9 mouse cellular contexts compared by ENCODE assay signal in genomic region chr5:120467026-120467425, GRCm38 (mm10). TPM values are rescaled to one million over a fixed set of nuclear protein-coding genes. Genes with fewer than 3 reads are reported as not detected.
DNase-seq lines count a peak whose midpoint lies in the region; ATAC-seq and TF ChIP-seq lines count a peak whose summit lies in the region.
"Had no signal": no experiment of that assay in that cellular context is flagged by ENCODE, and none has a peak within 500 bp of the region (broad histone marks: within the 10 kb centered on the region; RNA-seq: fewer than 3 reads in every experiment).

No protein-coding gene starts in this region.

- DNase-seq in MEL-GATA-1-ER (ENCODE audit: extremely low read depth, low read depth), result peak; percentile 38
- peak; percentile 51 to 55 for DNase-seq in heart, postnatal 10 days
- DNase-seq in kidney, postnatal 4 days, result peak; percentile 62 to 76
- peak; percentile 28 for DNase-seq in ovary, postnatal 14 days (ENCODE audit: low spot score)
- no peak for DNase-seq in left cerebral cortex, adult 9 months (ENCODE audit: low spot score in 2 of 2)
- DNase-seq in cerebellum, adult 8-10 months, result no peak

- H3K4me3 ChIP-seq in bone marrow macrophage, adult 2 months (ENCODE audit: insufficient read depth, low read length), result peak overlapping the region; percentile 40

- no peak for ATAC-seq in inflammation-experienced regulatory T-cells, adult 6 months

- no peaks in the 10 kb centered on the region for H3K4me1 ChIP-seq in bone marrow macrophage, adult 2 months (ENCODE audit: control insufficient read depth, insufficient read depth, low read length)

- intact Hi-C loops in heart, postnatal 10 days (cut with DNase I), result no loop called here

- no peak overlapping the region for H3K27ac ChIP-seq in bone marrow macrophage, adult 2 months (ENCODE audit: insufficient read depth, low read depth, low read length)

- no peak for TF ChIP-seq POLR2A in bone marrow macrophage, adult 2 months (IDR thresholded peaks at IDR 0.05; ENCODE audit: borderline replicate concordance, low read depth, low read length)

- no peak for TF ChIP-seq CTCF in bone marrow macrophage, adult 2 months (IDR thresholded peaks at IDR 0.05; ENCODE audit: low read depth, low read length)

RNA-seq across cellular contexts. Expression of gene Sdsl, which starts 5.6 kb away (rescaled TPM):
- polyA plus RNA-seq in bone marrow macrophage, adult 2 months (2012; ENCODE audit: insufficient read depth, insufficient read length, missing spikeins), result not detected in 2 replicates
- total RNA-seq in heart, postnatal 10 days (2021), result 10 to 100 TPM in 1 of 2 experiments, 1 to 10 TPM in 1; 9.1 to 11.2 TPM
- not detected for polyA plus RNA-seq in inflammation-experienced regulatory T-cells, adult 6 months (2017; shearing (Covaris generic))

RNA-seq across cellular contexts. Expression of gene Sds, which starts 9.3 kb away (rescaled TPM):
- polyA plus RNA-seq in bone marrow macrophage, adult 2 months (2012; ENCODE audit: insufficient read depth, insufficient read length, missing spikeins), result not detected in 2 replicates
- total RNA-seq in heart, postnatal 10 days (2021), result not detected
- not detected for polyA plus RNA-seq in inflammation-experienced regulatory T-cells, adult 6 months (2017; shearing (Covaris generic))
- polyA plus RNA-seq: brain, embryonic 14.5 days had no signal

RNA-seq across cellular contexts. Expression of gene Lhx5, which starts 35.5 kb away (rescaled TPM):
- polyA plus RNA-seq in bone marrow macrophage, adult 2 months (2012; ENCODE audit: insufficient read depth, insufficient read length, missing spikeins), result not detected in 2 replicates
- not detected for total RNA-seq in heart, postnatal 10 days (2021)
- polyA plus RNA-seq in inflammation-experienced regulatory T-cells, adult 6 months (2017; shearing (Covaris generic)), result not detected

RNA-seq across cellular contexts. Expression of gene Plbd2, which starts 36.4 kb away (rescaled TPM):
- polyA plus RNA-seq in bone marrow macrophage, adult 2 months (2012; ENCODE audit: insufficient read depth, insufficient read length, missing spikeins), result 46.8 and 55.1 TPM in 2 replicates
- 10 to 100 TPM; 45.6 to 45.8 TPM for total RNA-seq in heart, postnatal 10 days (2021)
- polyA plus RNA-seq in inflammation-experienced regulatory T-cells, adult 6 months (2017; shearing (Covaris generic)), result 1 to 10 TPM; 3.2 to 5.7 (median 3.5) TPM

RNA-seq across cellular contexts. Expression of gene Slc8b1, which starts 43.9 kb away (rescaled TPM):
- polyA plus RNA-seq in bone marrow macrophage, adult 2 months (2012; ENCODE audit: insufficient read depth, insufficient read length, missing spikeins), result 73.1 and 79.4 TPM in 2 replicates
- total RNA-seq in heart, postnatal 10 days (2021), result 10 to 100 TPM in 1 of 2 experiments, 1 to 10 TPM in 1; 8.3 to 12.6 TPM
- polyA plus RNA-seq in inflammation-experienced regulatory T-cells, adult 6 months (2017; shearing (Covaris generic)), result 10 to 100 TPM in 1 of 3 experiments, 1 to 10 TPM in 2; 6.1 to 14.5 (median 7.3) TPM

Comparison
In these comparisons a context has a peak if more than half of its experiments do, and no peak if none do; other contexts are left out.
1. DNase-seq: peak in MEL-GATA-1-ER (single experiment), heart, postnatal 10 days (2 of 2), kidney, postnatal 4 days (2 of 2) and ovary, postnatal 14 days (single experiment); none in left cerebral cortex, adult 9 months (0 of 2) and cerebellum, adult 8-10 months (single experiment).